Mouse (Mus musculus) hindbrain, embryonic 10.5 days (tissue): ENCODE data around the gene Pnkd. TPM values are rescaled to one million over a fixed set of nuclear protein-coding genes. Genes with fewer than 3 reads are reported as not detected.
"Not testable (repeated sequence)": the region's sequence is repeated elsewhere in the genome, so short reads cannot be mapped to it uniquely, and the experiment has no call there.

ENCODE experiments used
- DNase-seq: peaks from one replicate; pipeline ENCODE4 v3.0.0-alpha.2; 2017; ENCODE audit warnings: low spot score
- H3K27ac ChIP-seq: fragments of 300-500 bp; sonication (generic); 2 replicates; pipeline ENCODE4 v1.5.1; 2016; ENCODE audit warnings: mild to moderate bottlenecking, moderate library complexity
- H3K27me3 ChIP-seq: fragments of 300-500 bp; sonication (generic); 2 replicates; pipeline ENCODE4 v1.6.1; 2016; ENCODE audit warnings: mild to moderate bottlenecking; ENCODE audit not compliant: poor library complexity, insufficient read depth, severe bottlenecking
- H3K36me3 ChIP-seq: fragments of 300-500 bp; sonication (generic); 2 replicates; pipeline ENCODE4 v1.6.1; 2016; ENCODE audit warnings: mild to moderate bottlenecking, moderate library complexity
- H3K4me1 ChIP-seq: fragments of 300-500 bp; sonication (generic); replicated peaks from 2 replicates; pipeline ENCODE4 v1.6.1; 2016; ENCODE audit warnings: mild to moderate bottlenecking
- H3K4me3 ChIP-seq: fragments of 300-500 bp; sonication (generic); 2 replicates; pipeline ENCODE4 v1.5.1; 2016; ENCODE audit warnings: mild to moderate bottlenecking, moderate library complexity
- H3K9me3 ChIP-seq: fragments of 300-500 bp; sonication (generic); 2 replicates; pipeline ENCODE4 v1.6.1; 2016; ENCODE audit warnings: mild to moderate bottlenecking, moderate library complexity
- WGBS: fragments of 180-500 bp; shearing (Covaris S2); methylation state at CpG from one replicate; pipeline ENCODE4 v1.1.7; 2016; 5-methylcytosine and 5-hydroxymethylcytosine counted together
- polyA plus RNA-seq: library from polyadenylated mRNA; unstranded; fragments of >200 nt; fragmentation: Nextera tagmentation; extraction: Ambion mirVana; gene quantifications from 2 replicates; pipeline ENCODE4 v1.2.1, GENCODE M21; 2016

Pnkd gene
- polyA plus RNA-seq, 1 experiment from 2014 or later: 120 TPM

DNA sequence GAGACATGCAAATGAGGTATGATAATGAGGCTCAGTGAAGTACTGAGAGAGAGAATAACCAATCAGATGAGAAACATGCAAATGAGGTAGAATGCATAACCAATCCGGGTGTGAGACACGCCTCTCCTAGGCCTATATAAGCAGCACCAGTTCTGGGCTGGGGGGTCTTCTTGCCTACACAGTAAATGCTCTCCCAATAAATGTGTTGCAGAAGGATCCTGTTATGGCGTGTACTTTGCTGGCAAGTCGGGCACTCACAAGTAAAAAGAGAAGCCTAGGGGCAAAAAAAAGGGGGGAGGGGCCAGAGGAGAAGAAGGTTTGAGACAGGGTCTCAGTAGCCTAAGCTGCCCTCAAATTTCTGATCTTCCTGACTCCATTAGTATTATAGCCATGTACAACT, 56.3 kb downstream of the Pnkd start:
- H3K9me3 ChIP-seq, H3K27ac ChIP-seq, DNase-seq, H3K27me3 ChIP-seq, H3K4me3 ChIP-seq: not testable (repeated sequence)
- peaks cover 12% of the 10 kb centered on the region for H3K36me3 ChIP-seq
- peaks cover 34% of the 10 kb centered on the region for H3K4me1 ChIP-seq
- WGBS: 92% methylated on average over 4 of the region's 4 CpGs

DNA sequence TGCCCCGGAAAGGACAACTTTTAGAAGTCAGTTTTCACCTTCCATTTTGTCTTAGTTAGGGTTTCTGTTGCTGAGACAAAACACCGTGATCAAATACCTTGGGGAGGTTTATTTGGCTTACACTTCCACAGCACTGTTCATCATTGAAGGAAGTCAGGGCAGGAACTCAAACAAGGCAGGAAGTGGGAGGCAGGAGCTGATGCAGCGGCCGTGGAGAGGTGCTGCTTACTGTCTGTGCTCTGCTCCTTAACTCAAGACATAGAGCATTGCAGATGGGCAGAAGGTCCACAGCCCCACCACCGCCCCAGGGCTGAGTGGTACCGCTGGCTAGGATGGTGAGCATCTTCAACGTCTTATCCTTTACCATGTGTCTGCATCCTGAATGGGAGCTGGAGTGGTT, 57.2 kb downstream of the Pnkd start:
- no peaks in the 10 kb centered on the region for H3K9me3 ChIP-seq
- H3K4me3 ChIP-seq: no peak overlapping the region
- WGBS: 90% methylated on average over 7 of the region's 7 CpGs
- no peaks in the 10 kb centered on the region for H3K27me3 ChIP-seq
- no peak for DNase-seq
- H3K27ac ChIP-seq: no peak overlapping the region
- peaks cover 34% of the 10 kb centered on the region for H3K4me1 ChIP-seq
- peaks cover 12% of the 10 kb centered on the region for H3K36me3 ChIP-seq

DNA sequence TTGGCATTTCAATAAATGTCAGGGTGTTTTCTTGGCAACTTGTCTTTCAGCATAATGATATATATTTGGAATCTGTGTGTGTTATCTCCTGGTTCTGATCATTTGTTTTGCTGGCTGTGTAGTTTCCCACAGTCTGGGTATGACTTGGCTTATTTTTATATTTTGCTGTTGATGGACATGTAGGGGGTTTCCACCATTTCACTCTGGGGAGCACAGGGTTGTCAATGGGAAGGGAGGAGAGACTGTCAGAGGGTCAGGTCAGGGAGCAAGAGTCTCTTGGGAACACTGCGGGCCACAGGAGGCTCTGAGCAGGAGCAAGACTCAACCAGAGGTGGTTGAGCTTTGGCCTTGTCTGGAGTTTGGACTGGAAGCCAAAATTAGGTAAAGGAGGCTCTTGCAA, 57.6 kb downstream of the Pnkd start:
- WGBS: 92% methylated on average over 1 of the region's 1 CpGs
- Histone ChIP-seq H3K27ac (0 out of 2 replicates have a peak overlapping the region, but pooled peaks have one; percentile 1), H3K36me3 (peaks cover 12% of the 10 kb centered on the region), H3K9me3 (no peaks in the 10 kb centered on the region), H3K27me3 (no peaks in the 10 kb centered on the region), H3K4me1 (peaks cover 34% of the 10 kb centered on the region), H3K4me3 (no peak overlapping the region)
- DNase-seq: no peak

DNA sequence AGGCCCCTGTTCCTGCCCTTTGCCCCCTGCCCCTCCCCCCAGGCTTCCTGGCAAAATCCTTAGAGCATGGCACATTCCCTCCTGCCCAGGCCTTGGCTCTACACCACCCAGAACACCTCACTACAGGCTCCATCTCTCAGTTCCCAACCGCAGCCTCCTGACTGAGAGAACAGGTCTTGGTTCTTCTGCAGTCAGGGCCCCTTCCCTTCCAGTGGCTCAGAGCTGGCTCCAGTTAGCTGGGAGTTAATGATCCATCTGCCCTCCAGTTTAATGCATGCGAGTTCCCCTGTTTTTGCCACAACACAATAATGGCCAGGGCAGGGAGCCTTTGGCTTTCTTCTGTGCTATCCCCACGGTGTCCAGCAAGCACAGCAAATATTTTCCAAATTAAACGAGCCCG, 58.4 kb downstream of the Pnkd start:
- WGBS: 63% methylated on average over 5 of the region's 5 CpGs
- Histone ChIP-seq H3K9me3 (no peaks in the 10 kb centered on the region), H3K27ac (peak overlapping the region; percentile 77), H3K4me3 (no peak overlapping the region), H3K27me3 (no peaks in the 10 kb centered on the region), H3K4me1 (peaks cover 32% of the 10 kb centered on the region), H3K36me3 (peaks cover 17% of the 10 kb centered on the region)
- no peak for DNase-seq

DNA sequence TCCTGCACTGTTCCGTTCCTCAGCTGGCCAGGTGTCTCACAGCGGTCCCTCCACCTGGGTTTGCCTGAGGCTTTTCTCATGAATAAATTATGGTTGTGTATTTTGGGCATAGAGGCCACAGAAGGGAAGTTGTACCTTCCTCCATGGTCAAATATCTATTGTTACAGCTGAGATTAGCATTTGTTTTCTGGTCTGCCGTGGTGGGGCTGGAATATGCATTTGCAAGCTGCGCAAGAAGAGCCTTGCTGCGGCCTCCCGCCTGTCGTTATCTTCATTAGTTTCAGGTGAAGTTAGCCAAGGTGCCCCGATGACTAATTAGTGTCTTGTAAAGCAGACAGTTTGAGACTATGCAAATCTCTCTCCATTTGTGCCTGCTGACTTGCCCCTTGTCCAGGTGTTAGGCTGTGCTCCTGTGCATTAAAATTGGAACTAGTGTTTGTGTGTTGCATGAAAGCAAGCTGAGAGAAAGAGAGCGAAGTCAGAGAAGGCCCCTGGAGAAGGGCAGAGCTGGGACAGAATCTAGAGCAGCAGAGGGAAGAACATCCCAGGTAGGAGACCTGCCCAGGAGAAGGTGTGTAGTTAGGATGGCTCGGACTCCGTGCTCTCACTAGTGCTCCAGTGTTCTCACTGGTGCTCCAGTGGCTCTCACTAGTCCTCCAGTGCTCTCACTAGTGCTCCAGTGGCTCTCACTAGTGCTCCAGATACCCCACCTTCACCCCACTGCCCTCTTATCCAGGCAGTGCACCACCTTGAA, 59.6 kb downstream of the Pnkd start:
- DNase-seq: no peak

DNA sequence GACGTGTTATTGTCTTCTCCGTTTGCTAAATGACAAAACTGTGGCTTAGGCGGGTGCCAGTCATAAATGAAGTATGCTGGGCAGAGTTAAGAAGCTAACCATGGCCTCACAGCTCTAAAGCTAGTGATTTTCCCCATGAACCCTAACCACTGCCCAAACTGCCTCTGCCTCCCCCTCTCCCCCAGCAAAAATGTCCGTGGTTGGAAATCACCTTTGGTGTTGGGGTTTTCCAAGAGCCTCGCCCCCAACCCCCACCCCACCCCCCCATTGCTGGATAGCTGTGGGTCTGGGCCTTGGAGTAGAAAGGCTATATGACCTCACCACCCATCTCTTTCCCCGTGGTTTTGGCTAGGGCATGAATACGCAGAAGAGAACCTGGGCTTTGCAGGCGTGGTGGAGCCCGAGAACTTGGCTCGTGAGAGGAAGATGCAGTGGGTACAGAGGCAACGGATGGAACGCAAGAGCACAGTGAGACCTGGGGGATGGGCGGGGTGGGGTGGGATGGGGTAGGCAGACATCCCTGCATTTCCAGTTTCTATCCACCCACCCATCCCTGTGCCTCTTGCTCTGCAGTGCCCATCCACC, 66.5 kb downstream of the Pnkd start:
- peaks cover 57% of the 10 kb centered on the region for H3K36me3 ChIP-seq
- no peaks in the 10 kb centered on the region for H3K9me3 ChIP-seq
- H3K4me1 ChIP-seq: peaks cover 10% of the 10 kb centered on the region; the same call in 1 of the 2 replicates
- H3K27ac ChIP-seq: no peak overlapping the region
- H3K4me3 ChIP-seq: no peak overlapping the region
- WGBS: 92% methylated on average over 13 of the region's 13 CpGs
- H3K27me3 ChIP-seq: no peaks in the 10 kb centered on the region
- DNase-seq: no peak

More for the DNA sequence above, 59.6 kb downstream of the Pnkd start:
- Histone ChIP-seq H3K27me3 (no peaks in the 10 kb centered on the region), H3K9me3 (no peaks in the 10 kb centered on the region), H3K36me3 (peaks cover 28% of the 10 kb centered on the region), H3K4me3 (no peak overlapping the region), H3K27ac (no peak overlapping the region), H3K4me1 (peaks cover 26% of the 10 kb centered on the region)
- WGBS: 84% methylated on average over 11 of the region's 11 CpGs

DNA sequence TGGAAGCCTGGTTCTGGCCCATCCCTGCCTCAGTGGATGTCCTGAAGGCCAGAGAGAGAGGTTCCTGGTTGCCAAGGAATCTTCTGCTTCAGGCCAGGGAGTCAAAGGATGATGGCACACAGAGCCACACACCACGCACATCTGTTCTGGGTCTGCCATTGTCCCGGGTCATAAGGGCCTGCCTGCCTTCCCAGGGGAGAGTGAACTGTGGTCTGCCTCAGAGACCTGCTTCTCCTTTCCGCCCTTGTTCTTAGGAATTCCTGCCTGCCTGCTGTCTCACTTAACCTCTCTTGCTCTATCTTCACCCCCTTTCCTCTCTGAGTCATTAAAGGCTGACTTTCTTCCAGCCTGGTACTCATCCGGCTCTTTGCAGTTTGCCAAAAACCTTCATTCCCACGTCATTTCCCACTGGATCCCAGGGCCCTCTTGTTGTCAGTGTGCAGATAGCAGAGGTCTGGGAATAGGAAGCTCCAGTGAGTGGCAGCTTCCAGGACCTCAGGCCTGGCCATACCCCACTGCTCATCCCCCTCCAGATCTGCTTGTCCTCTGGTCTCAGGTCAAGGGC, 67.9 kb downstream of the Pnkd start:
- no peak overlapping the region for H3K4me3 ChIP-seq
- H3K9me3 ChIP-seq: no peaks in the 10 kb centered on the region
- H3K27ac ChIP-seq: 0 out of 2 replicates have a peak overlapping the region, but pooled peaks have one; percentile 30
- WGBS: 74% methylated on average over 5 of the region's 5 CpGs
- H3K27me3 ChIP-seq: no peaks in the 10 kb centered on the region
- 0 out of 2 replicates have a peak, but pooled peaks cover 10% of the 10 kb centered on the region for H3K4me1 ChIP-seq
- DNase-seq: no peak
- H3K36me3 ChIP-seq: peaks cover 54% of the 10 kb centered on the region

DNA sequence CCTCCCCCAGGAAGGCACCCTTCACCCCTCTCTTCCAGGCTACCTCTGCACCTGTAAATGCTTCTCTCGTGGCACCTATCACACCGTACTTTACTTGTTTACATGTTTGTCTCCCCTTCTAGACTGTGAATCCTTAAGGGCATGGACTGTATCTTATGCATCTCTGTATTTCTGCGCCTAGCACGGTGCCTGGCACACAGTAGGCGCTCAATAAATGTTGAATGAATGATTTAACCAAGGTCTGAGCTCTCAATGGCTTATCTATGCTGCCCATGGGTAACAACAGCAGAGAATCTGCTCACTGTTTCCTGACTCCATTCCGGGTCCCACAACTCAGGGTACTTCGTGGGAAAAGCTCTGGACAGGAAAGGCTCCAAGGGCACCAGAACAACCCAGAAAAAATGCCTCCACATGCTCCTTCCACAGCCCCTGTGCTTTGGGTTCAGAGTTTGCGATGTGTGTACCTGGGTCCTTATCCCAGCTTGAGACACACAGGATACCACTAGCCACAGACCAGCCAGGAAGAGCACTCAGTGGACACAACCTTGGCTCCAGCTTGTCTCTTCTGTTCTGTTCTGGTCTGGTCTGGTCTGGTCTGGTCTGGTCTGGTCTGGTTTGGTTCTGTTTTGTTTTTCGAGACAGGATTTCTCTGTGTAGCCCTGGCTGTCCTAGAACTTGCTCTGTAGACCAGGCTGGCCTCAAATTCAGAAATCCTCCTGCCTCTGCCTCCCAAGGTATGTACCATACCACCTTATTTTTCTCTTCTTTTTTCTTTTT, 68.9 kb downstream of the Pnkd start:
- Histone ChIP-seq H3K9me3 (no peaks in the 10 kb centered on the region), H3K4me1 (0 out of 2 replicates have a peak, but pooled peaks cover 10% of the 10 kb centered on the region), H3K4me3 (no peak overlapping the region), H3K36me3 (peaks cover 46% of the 10 kb centered on the region), H3K27ac (no peak overlapping the region), H3K27me3 (no peaks in the 10 kb centered on the region)
- no peak for DNase-seq
- 92% methylated on average over 9 of the region's 9 CpGs for WGBS

DNA sequence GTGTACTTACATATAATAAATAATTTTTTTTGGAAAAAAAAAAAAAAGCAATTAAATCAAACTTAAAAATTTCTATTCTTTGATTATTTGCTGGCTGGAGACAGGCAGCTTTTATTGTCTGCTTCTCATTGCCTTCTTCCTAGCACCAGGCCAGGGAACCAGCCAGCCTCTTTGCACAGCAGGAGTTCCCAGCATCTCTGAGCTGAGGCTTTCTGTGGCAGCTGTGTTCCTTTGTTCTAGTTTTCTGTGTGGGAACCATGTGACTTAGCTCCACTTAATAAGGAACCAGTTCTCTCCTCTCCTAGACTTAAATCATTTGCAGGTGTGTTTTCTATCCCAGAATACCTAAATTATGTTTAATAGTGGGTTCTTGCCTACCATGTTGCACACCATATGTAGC, 72.8 kb downstream of the Pnkd start:
- Histone ChIP-seq H3K4me3 (no peak overlapping the region), H3K27me3 (no peaks in the 10 kb centered on the region), H3K36me3 (peaks cover 12% of the 10 kb centered on the region), H3K9me3 (no peaks in the 10 kb centered on the region), H3K4me1 (peaks cover 14% of the 10 kb centered on the region; the same call in 1 of the 2 replicates), H3K27ac (no peak overlapping the region)
- DNase-seq: no peak

DNA sequence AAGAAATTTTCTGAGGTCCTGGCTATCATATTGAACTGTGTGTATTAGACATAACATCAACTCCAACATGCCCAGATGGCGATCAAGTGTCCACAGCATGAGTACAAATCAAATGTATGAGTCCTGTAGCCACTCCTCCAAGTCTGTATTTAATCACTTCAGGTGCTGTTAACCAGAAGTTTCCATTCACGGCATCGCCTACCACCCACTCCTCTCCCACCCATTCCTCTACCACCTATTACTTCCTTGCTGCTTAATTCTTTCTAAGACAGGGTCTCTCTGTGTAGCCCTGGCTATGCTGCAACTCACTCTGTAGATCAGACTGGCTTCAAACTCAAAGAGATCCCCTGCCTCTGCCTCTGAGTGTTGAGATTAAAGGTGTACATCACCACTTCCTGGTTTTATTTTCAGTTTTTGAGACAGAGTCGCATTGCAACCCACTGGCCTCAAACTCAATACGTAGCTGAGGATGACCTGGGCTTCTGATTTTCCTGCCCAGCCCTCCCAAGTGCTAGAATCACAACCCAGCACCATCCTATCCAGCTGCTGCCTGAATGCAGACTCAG, 75.3 kb downstream of the Pnkd start:
- no peaks in the 10 kb centered on the region for H3K27me3 ChIP-seq
- H3K27ac ChIP-seq: no peak overlapping the region
- 84% methylated on average over 5 of the region's 5 CpGs for WGBS
- DNase-seq: no peak
- no peak overlapping the region for H3K4me3 ChIP-seq
- H3K9me3 ChIP-seq: no peaks in the 10 kb centered on the region
- H3K36me3 ChIP-seq: no peaks in the 10 kb centered on the region
- H3K4me1 ChIP-seq: peaks cover 16% of the 10 kb centered on the region; the same call in 1 of the 2 replicates

DNA sequence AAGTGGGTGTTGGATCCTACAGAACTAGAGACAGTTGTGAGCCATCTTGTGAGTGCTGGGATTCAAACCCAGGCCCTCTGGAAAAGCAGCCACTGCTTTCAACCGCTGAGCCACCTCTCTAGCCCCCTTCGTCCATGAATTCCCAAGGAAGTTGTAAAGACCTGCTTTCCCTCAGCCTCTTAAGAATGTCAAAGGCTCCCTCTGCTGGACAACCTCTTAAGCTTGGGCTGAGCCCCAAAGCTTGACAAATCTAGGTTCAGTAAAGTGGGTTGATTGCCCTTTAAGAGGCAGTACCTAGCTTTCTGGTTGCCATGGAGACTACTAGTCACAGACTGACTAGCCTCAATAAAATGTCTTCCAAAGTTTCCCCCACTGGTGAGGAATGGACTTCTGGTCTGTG, 77.1 kb downstream of the Pnkd start, which contains the start of gene Catip:
Gene Catip, plus strand, starts transcription at position 297 of the 400 bp plus-strand sequence.
- 5% methylated on average over 2 of the region's 2 CpGs for WGBS
- Histone ChIP-seq H3K36me3 (no peaks in the 10 kb centered on the region), H3K27me3 (0 out of 2 replicates have a peak, but pooled peaks cover 3% of the 10 kb centered on the region), H3K4me1 (peaks cover 16% of the 10 kb centered on the region; the same call in 1 of the 2 replicates), H3K9me3 (no peaks in the 10 kb centered on the region), H3K4me3 (no peak within 1 kb of the TSS), H3K27ac (no peak within 1 kb of the TSS)
- peak; percentile 68 for DNase-seq
